23 mouse cellular contexts compared by ENCODE assay signal in genomic region chr13:108647239-108647638, GRCm38 (mm10).
DNase-seq lines count a peak whose midpoint lies in the region; ATAC-seq and TF ChIP-seq lines count a peak whose summit lies in the region.
"Had no signal": no experiment of that assay in that cellular context is flagged by ENCODE, and none has a peak within 500 bp of the region (broad histone marks: within the 10 kb centered on the region; RNA-seq: fewer than 3 reads in every experiment).

No protein-coding gene starts in this region.

- no peak for DNase-seq in heart, postnatal 36 days
- no peak for DNase-seq in liver, embryonic 11.5 days (ENCODE audit: low spot score)
- DNase-seq in liver (no peak), G1E (ENCODE audit: low spot score) (no peak)
- no peak for DNase-seq in kidney, adult 8-10 months
- no peak for DNase-seq in urinary bladder, postnatal 10 days (ENCODE audit: low spot score)
- DNase-seq: adrenal gland, postnatal 25 days; cerebellum, adult 11 months; cerebellum, postnatal 14 days; embryo, embryonic 11 days; gastrocnemius, postnatal 36 days; kidney, adult 2 months; kidney, postnatal 25 days; lung, postnatal 14 days; right cerebral cortex, postnatal 25 days; thymus, postnatal 36 days had no signal

- H3K4me1 ChIP-seq in heart, embryonic 12.5 days (replicated peaks), result 0 out of 2 replicates have a peak, but pooled peaks cover 5% of the 10 kb centered on the region
- H3K4me1 ChIP-seq in liver, embryonic 11.5 days (replicated peaks; ENCODE audit: control insufficient read depth, insufficient read depth, low read length), result no peaks in the 10 kb centered on the region
- no peaks in the 10 kb centered on the region; the same call in 1 of the 2 replicates for H3K4me1 ChIP-seq in G1E (ENCODE audit: insufficient read depth, low read depth, low read length)
- H3K4me1 ChIP-seq in liver, embryonic 15.5 days (replicated peaks), result no peaks in the 10 kb centered on the region
- H3K4me1 ChIP-seq: forebrain, embryonic 15.5 days; hindbrain, embryonic 10.5 days; limb, embryonic 15.5 days; midbrain, embryonic 10.5 days had no signal

- no peaks in the 10 kb centered on the region; the same call in 1 of the 2 replicates for H3K27me3 ChIP-seq in heart, embryonic 12.5 days (replicated peaks)
- H3K27me3 ChIP-seq in liver, embryonic 11.5 days (replicated peaks; ENCODE audit: control insufficient read depth, insufficient read depth, low read length), result no peaks in the 10 kb centered on the region
- H3K27me3 ChIP-seq in G1E (ENCODE audit: insufficient read depth, low read length), result peaks cover 2% of the 10 kb centered on the region; the same call in 1 of the 2 replicates
- H3K27me3 ChIP-seq in liver, embryonic 15.5 days, result no peaks in the 10 kb centered on the region
- H3K27me3 ChIP-seq: forebrain, embryonic 15.5 days; limb, embryonic 15.5 days had no signal

- 40% methylated on average over 11 of the region's 11 CpGs for WGBS in heart, embryonic 12.5 days
- WGBS in liver, embryonic 11.5 days, result 24% methylated on average over 11 of the region's 11 CpGs
- 16% methylated on average over 11 of the region's 11 CpGs for WGBS in liver, embryonic 15.5 days (ENCODE audit: insufficient replicate concordance)

- ATAC-seq in heart, embryonic 12.5 days (ENCODE audit: insufficient number of reproducible peaks, low FRiP score), result peak; percentile 73
- ATAC-seq in liver, embryonic 11.5 days (replicated peaks; ENCODE audit: low FRiP score), result peak; percentile 56; the same call in 1 of the 2 replicates
- peak; percentile 45; the same call in 1 of the 2 replicates for ATAC-seq in G1E (ENCODE audit: extremely low read depth, insufficient number of reproducible peaks, low FRiP score, poor library complexity, severe bottlenecking)
- ATAC-seq in liver, embryonic 15.5 days (ENCODE audit: insufficient read depth), result no peak
- ATAC-seq: forebrain, embryonic 15.5 days; hindbrain, postnatal 0 days had no signal

- TF ChIP-seq CTCF in G1E (IDR thresholded peaks at IDR 0.05; ENCODE audit: low read depth, low read length), result no peak

- intact Hi-C loops in heart, postnatal 36 days (cut with DNase I), result no loop called here

- H3K4me3 ChIP-seq in heart, embryonic 12.5 days, result no peak overlapping the region
- no peak overlapping the region for H3K4me3 ChIP-seq in liver, embryonic 11.5 days (ENCODE audit: low read depth, low read length)
- H3K4me3 ChIP-seq in G1E (ENCODE audit: low read depth, low read length), result no peak overlapping the region
- no peak overlapping the region for H3K4me3 ChIP-seq in liver, embryonic 15.5 days (replicated peaks)
- H3K4me3 ChIP-seq: forebrain, embryonic 15.5 days; hindbrain, embryonic 10.5 days; limb, embryonic 15.5 days; midbrain, embryonic 10.5 days had no signal

- H3K36me3 ChIP-seq in heart, embryonic 12.5 days, result no peaks in the 10 kb centered on the region
- no peaks in the 10 kb centered on the region for H3K36me3 ChIP-seq in liver, embryonic 11.5 days (ENCODE audit: control insufficient read depth, insufficient read depth, low read length)
- no peaks in the 10 kb centered on the region for H3K36me3 ChIP-seq in G1E (replicated peaks)
- H3K36me3 ChIP-seq in liver, embryonic 15.5 days (replicated peaks), result no peaks in the 10 kb centered on the region
- H3K36me3 ChIP-seq: forebrain, embryonic 15.5 days; hindbrain, embryonic 10.5 days; limb, embryonic 15.5 days; midbrain, embryonic 10.5 days had no signal

- no peak overlapping the region for H3K27ac ChIP-seq in heart, embryonic 12.5 days (ENCODE audit: poor library complexity, severe bottlenecking)
- H3K27ac ChIP-seq in liver, embryonic 11.5 days (ENCODE audit: low read depth, low read length), result no peak overlapping the region
- no peak overlapping the region for H3K27ac ChIP-seq in liver, embryonic 15.5 days (replicated peaks)
- H3K27ac ChIP-seq: forebrain, embryonic 15.5 days; hindbrain, embryonic 10.5 days; hindbrain, postnatal 0 days; limb, embryonic 15.5 days; midbrain, embryonic 10.5 days had no signal

- H3K9me3 ChIP-seq in heart, embryonic 12.5 days (replicated peaks), result no peaks in the 10 kb centered on the region
- H3K9me3 ChIP-seq in liver, embryonic 11.5 days (ENCODE audit: control insufficient read depth, low read length), result no peaks in the 10 kb centered on the region
- no peaks in the 10 kb centered on the region for H3K9me3 ChIP-seq in G1E (replicated peaks)
- no peaks in the 10 kb centered on the region for H3K9me3 ChIP-seq in liver, embryonic 15.5 days (replicated peaks)
- H3K9me3 ChIP-seq: forebrain, embryonic 15.5 days; hindbrain, embryonic 10.5 days; limb, embryonic 15.5 days; midbrain, embryonic 10.5 days had no signal

- peak overlapping the region; percentile 25; the same call in 1 of the 2 replicates for H3K4me2 ChIP-seq in heart, embryonic 12.5 days
- peak overlapping the region; percentile 45 for H3K4me2 ChIP-seq in liver, embryonic 11.5 days
- peak overlapping the region; percentile 20; the same call in 1 of the 2 replicates for H3K4me2 ChIP-seq in liver, embryonic 15.5 days
- H3K4me2 ChIP-seq: forebrain, embryonic 15.5 days; limb, embryonic 15.5 days had no signal

- H3K9ac ChIP-seq in heart, embryonic 12.5 days, result no peak overlapping the region
- H3K9ac ChIP-seq in liver, embryonic 11.5 days (ENCODE audit: low read depth, low read length), result no peak overlapping the region
- no peak overlapping the region for H3K9ac ChIP-seq in liver, embryonic 15.5 days
- H3K9ac ChIP-seq: forebrain, embryonic 15.5 days; limb, embryonic 15.5 days had no signal
